Mouse (Mus musculus): ENCODE data around the gene Sft2d1. TPM values are rescaled to one million over a fixed set of nuclear protein-coding genes. Genes with fewer than 3 reads are reported as not detected.
A peak's percentile ranks its signal among the peaks of the same experiment; 100 is the strongest.

Sft2d1 gene
- polyA plus RNA-seq, 1 experiment from 2014 or later, result 72.1 TPM

DNA sequence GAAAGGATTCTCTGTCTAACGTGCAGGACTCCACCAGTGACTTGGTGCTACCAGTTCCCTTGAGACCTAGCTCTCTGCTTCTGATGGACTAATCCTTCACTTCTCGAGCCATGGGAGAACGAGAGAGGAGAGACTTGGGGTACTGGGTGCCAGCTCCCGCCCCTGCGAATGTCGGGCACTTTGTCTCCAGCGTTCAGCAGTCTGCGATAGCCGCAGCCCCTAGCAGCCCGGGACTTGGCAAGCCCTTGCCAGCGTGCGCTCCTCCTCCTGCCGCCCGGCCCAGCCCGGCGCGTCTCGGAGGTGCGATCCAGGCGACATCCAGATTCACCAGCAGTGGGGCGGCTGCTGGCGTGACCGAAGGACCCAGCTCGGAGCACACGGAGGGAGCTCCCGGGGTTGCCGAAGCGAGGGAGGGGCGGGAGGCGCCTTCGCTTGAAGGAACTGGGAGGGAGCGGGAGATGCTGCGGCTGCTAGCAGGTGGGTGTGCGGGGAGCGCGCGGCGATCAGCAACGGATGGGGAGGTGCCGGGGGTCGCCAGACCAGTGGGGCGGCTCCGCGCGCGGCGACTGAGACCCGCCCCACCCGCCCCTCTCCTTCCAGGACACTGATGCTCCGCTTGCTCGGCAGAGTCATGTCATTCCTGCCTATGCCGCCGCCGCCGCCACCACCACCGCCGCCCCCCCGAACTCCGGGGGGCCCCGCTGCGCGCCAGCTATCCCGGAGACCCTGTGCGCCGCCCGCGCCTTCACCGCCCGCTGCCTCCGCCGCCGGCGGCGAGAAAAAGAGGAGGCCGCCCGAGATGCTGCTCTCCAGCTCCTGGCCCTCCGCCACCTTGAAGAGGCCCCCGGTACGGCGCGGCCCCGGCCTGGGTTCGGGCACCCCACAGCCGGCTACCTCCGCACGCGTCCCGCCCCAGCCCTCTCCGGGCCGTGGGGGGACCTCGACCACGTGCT lies 29.8 kb downstream of the Sft2d1 start:
- peaks cover 18% of the 10 kb centered on the region for H3K4me1 ChIP-seq
- peak overlapping the region; percentile 99 for H3K4me2 ChIP-seq (replicated peaks)
- H3K36me3 ChIP-seq, result no peaks in the 10 kb centered on the region
- peak; percentile 54 for ATAC-seq (ENCODE audit: insufficient number of reproducible peaks, low FRiP score, low TSS enrichment, low read depth)
- H3K27ac ChIP-seq (replicated peaks), result no peak overlapping the region
- peaks cover 48% of the 10 kb centered on the region for H3K27me3 ChIP-seq
- WGBS, result under 1% methylated on average over 80 of the region's 92 CpGs
- H3K9ac ChIP-seq, result peak overlapping the region; percentile 26; the same call in 1 of the 2 replicates
- H3K9me3 ChIP-seq (replicated peaks), result no peaks in the 10 kb centered on the region
- H3K4me3 ChIP-seq (replicated peaks), result peak overlapping the region; percentile 57

DNA sequence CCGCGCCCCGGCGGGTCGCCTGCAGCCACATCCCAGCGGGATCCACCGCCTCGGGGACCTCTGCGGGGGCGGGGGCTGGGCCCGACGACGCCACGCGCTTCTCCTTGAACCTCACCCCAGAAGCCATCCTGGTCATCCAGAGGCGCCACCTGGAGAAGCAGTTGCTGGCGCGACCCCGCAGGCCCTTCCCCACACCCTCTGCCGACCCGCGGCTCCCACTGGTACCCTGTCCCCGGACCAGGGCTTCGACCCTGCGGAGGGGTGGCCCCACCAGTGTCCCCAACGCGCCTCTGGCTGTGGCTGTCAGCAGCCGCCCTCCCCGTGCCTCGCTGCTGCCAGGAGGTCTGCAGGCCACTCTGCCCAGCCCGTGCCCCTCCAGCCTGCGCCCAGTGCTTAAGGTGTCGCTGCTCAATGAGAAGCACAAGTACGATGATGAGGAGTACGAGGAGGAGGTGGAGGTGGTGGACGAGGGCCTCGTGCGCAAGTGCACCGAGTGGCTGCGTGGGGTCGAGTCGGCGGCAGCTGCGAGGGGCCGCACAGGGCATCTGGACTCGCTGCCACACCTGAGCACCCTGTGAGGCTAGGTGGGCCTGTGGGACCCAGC lies 30.6 kb downstream of the Sft2d1 start:
- Histone ChIP-seq H3K9ac (peak overlapping the region; percentile 26), H3K4me2 (replicated peaks) (peak overlapping the region; percentile 99), H3K27ac (replicated peaks) (no peak overlapping the region), H3K36me3 (no peaks in the 10 kb centered on the region), H3K4me3 (replicated peaks) (peak overlapping the region; percentile 57), H3K4me1 (peaks cover 18% of the 10 kb centered on the region), H3K9me3 (replicated peaks) (no peaks in the 10 kb centered on the region), H3K27me3 (peaks cover 48% of the 10 kb centered on the region)
- 0 out of 2 replicates have a peak, but pooled peaks have one; percentile 15 for ATAC-seq (ENCODE audit: insufficient number of reproducible peaks, low FRiP score, low TSS enrichment, low read depth)
- WGBS, result 13% methylated on average over 46 of the region's 46 CpGs

DNA sequence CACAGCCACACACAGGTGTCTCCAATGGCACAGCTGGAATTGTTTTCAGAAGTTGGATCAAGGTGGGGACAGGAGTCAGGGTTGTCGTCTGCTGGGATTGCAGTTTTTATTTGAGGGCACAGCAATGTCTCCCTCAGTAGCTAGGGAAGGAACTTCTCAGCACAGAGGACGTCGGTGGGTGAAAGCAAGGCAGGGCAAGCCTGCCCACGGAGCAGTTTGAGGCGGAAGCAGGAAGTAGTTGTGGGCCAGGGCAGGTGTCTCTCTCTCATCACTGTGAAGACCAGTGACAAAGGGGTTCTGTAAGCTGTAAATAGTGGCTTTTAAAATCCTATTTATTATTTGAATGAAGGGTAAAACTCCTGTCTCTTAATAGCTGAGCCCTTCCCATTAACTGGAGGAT lies 31.8 kb downstream of the Sft2d1 start:
- no peak overlapping the region for H3K4me2 ChIP-seq (replicated peaks)
- ATAC-seq (ENCODE audit: insufficient number of reproducible peaks, low FRiP score, low TSS enrichment, low read depth), result no peak
- H3K9ac ChIP-seq, result no peak overlapping the region
- peaks cover 20% of the 10 kb centered on the region for H3K4me1 ChIP-seq
- 43% methylated on average over 5 of the region's 5 CpGs for WGBS
- H3K27me3 ChIP-seq, result peaks cover 48% of the 10 kb centered on the region
- no peak overlapping the region for H3K27ac ChIP-seq (replicated peaks)
- H3K9me3 ChIP-seq (replicated peaks), result no peaks in the 10 kb centered on the region
- H3K36me3 ChIP-seq, result no peaks in the 10 kb centered on the region
- H3K4me3 ChIP-seq (replicated peaks), result no peak overlapping the region

GRCm38 (mm10) chr17:8343416-8343815 lies 32.5 kb downstream of the Sft2d1 start:
- peaks cover 47% of the 10 kb centered on the region for H3K27me3 ChIP-seq
- no peaks in the 10 kb centered on the region for H3K36me3 ChIP-seq
- no peaks in the 10 kb centered on the region for H3K9me3 ChIP-seq (replicated peaks)
- H3K9ac ChIP-seq, result no peak overlapping the region
- ATAC-seq (ENCODE audit: insufficient number of reproducible peaks, low FRiP score, low TSS enrichment, low read depth), result no peak
- H3K4me2 ChIP-seq (replicated peaks), result no peak overlapping the region
- H3K4me1 ChIP-seq, result peaks cover 21% of the 10 kb centered on the region
- 67% methylated on average over 6 of the region's 6 CpGs for WGBS
- no peak overlapping the region for H3K4me3 ChIP-seq (replicated peaks)
- H3K27ac ChIP-seq (replicated peaks), result no peak overlapping the region

DNA sequence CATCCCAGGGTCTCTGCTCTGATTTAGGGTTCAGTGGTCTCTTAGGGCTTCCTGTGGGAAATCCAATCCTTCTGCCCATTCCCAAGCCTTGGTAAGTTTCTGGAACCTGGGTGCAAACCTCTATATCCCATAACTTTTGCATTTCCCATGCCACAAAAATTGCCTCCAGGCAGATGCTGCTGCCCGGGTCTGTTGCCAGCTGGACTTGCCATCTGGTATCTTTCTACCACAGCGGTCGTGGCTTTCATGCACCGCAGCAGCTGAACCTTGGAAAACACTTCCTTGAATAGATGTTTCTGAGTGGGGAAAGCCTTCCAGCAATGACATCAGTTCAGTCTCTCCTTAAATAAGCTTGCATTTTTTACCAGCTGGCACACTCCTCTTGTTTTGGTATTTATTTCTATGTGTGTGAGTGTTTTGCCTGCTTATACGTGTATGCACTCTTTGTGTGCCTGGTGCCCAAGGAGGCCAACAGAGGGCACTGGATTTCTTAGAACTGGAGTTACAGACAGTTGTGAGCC lies 36.9 kb downstream of the Sft2d1 start:
- peaks cover 4% of the 10 kb centered on the region; the same call in 1 of the 2 replicates for H3K27me3 ChIP-seq
- H3K36me3 ChIP-seq, result no peaks in the 10 kb centered on the region
- 60% methylated on average over 5 of the region's 5 CpGs for WGBS
- H3K4me2 ChIP-seq (replicated peaks), result no peak overlapping the region
- H3K9ac ChIP-seq, result no peak overlapping the region
- no peak overlapping the region for H3K4me3 ChIP-seq (replicated peaks)
- no peak for ATAC-seq (ENCODE audit: insufficient number of reproducible peaks, low FRiP score, low TSS enrichment, low read depth)
- 0 out of 2 replicates have a peak, but pooled peaks cover 4% of the 10 kb centered on the region for H3K4me1 ChIP-seq
- H3K9me3 ChIP-seq (replicated peaks), result no peaks in the 10 kb centered on the region
- no peak overlapping the region for H3K27ac ChIP-seq (replicated peaks)

GRCm38 (mm10) chr17:8348941-8349340 lies 38.0 kb downstream of the Sft2d1 start:
- no peak overlapping the region for H3K9ac ChIP-seq
- H3K9me3 ChIP-seq (replicated peaks), result no peaks in the 10 kb centered on the region
- H3K4me3 ChIP-seq (replicated peaks), result no peak overlapping the region
- no peak overlapping the region for H3K27ac ChIP-seq (replicated peaks)
- H3K4me2 ChIP-seq (replicated peaks), result no peak overlapping the region
- H3K4me1 ChIP-seq, result 0 out of 2 replicates have a peak, but pooled peaks cover 4% of the 10 kb centered on the region
- 86% methylated on average over 4 of the region's 4 CpGs for WGBS
- no peaks in the 10 kb centered on the region for H3K36me3 ChIP-seq
- no peak for ATAC-seq (ENCODE audit: insufficient number of reproducible peaks, low FRiP score, low TSS enrichment, low read depth)
- no peaks in the 10 kb centered on the region for H3K27me3 ChIP-seq

DNA sequence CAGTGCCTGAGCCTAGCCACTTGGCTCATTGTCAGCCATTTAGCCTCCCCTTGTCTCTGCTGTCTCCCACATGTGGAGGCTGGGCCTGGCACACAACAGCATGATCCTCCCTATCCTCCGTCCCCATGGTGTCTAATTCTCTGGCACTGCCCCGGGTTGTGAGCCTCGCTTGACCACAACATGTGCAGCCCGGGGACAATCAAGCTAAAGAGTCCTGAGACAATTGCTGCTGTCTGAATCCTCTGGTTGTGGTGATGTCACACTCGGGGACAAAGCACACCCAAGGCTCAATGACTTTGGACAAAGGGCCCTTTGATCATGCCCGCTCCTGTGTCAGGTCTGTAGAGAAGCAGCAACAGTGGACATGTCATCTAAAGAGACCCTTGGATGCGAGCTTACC lies 40.2 kb downstream of the Sft2d1 start:
- 60% methylated on average over 7 of the region's 7 CpGs for WGBS

GRCm38 (mm10) chr17:8355692-8356091 lies 44.8 kb downstream of the Sft2d1 start, which contains the start of gene T2:
Gene T2, plus strand, starts transcription at chr17:8355992.
- no peak for ATAC-seq (ENCODE audit: insufficient number of reproducible peaks, low FRiP score, low TSS enrichment, low read depth)
- 84% methylated on average over 6 of the region's 6 CpGs for WGBS
- no peaks in the 10 kb centered on the region for H3K4me1 ChIP-seq
- H3K27ac ChIP-seq (replicated peaks), result no peak within 1 kb of the TSS
- no peaks in the 10 kb centered on the region for H3K27me3 ChIP-seq
- H3K36me3 ChIP-seq, result no peaks in the 10 kb centered on the region
- H3K9me3 ChIP-seq (replicated peaks), result no peaks in the 10 kb centered on the region
- H3K9ac ChIP-seq, result no peak within 1 kb of the TSS
- H3K4me3 ChIP-seq (replicated peaks), result no peak within 1 kb of the TSS
- H3K4me2 ChIP-seq (replicated peaks), result no peak within 1 kb of the TSS

More for the DNA sequence above, 40.2 kb downstream of the Sft2d1 start:
- ATAC-seq (ENCODE audit: insufficient number of reproducible peaks, low FRiP score, low TSS enrichment, low read depth), result no peak
- Histone ChIP-seq H3K36me3 (no peaks in the 10 kb centered on the region), H3K9ac (no peak overlapping the region), H3K4me2 (replicated peaks) (no peak overlapping the region), H3K27me3 (no peaks in the 10 kb centered on the region), H3K27ac (replicated peaks) (no peak overlapping the region), H3K4me1 (0 out of 2 replicates have a peak, but pooled peaks cover 4% of the 10 kb centered on the region), H3K9me3 (replicated peaks) (no peaks in the 10 kb centered on the region), H3K4me3 (replicated peaks) (no peak overlapping the region)

GRCm38 (mm10) chr17:8357498-8357897 lies 46.6 kb downstream of the Sft2d1 start:
- WGBS, result 78% methylated on average over 6 of the region's 6 CpGs
- no peak overlapping the region for H3K27ac ChIP-seq (replicated peaks)
- H3K4me3 ChIP-seq (replicated peaks), result no peak overlapping the region
- no peaks in the 10 kb centered on the region for H3K36me3 ChIP-seq
- H3K4me1 ChIP-seq, result peaks cover 11% of the 10 kb centered on the region; the same call in 1 of the 2 replicates
- H3K4me2 ChIP-seq (replicated peaks), result no peak overlapping the region
- no peaks in the 10 kb centered on the region for H3K9me3 ChIP-seq (replicated peaks)
- H3K9ac ChIP-seq, result no peak overlapping the region
- no peaks in the 10 kb centered on the region for H3K27me3 ChIP-seq
- no peak for ATAC-seq (ENCODE audit: insufficient number of reproducible peaks, low FRiP score, low TSS enrichment, low read depth)

GRCm38 (mm10) chr17:8360876-8361275 lies 50.0 kb downstream of the Sft2d1 start:
- Histone ChIP-seq H3K4me3 (replicated peaks) (no peak overlapping the region), H3K27ac (replicated peaks) (no peak overlapping the region), H3K9me3 (replicated peaks) (no peaks in the 10 kb centered on the region), H3K4me1 (peaks cover 13% of the 10 kb centered on the region; the same call in 1 of the 2 replicates), H3K27me3 (no peaks in the 10 kb centered on the region), H3K4me2 (replicated peaks) (no peak overlapping the region), H3K9ac (no peak overlapping the region), H3K36me3 (no peaks in the 10 kb centered on the region)
- ATAC-seq (ENCODE audit: insufficient number of reproducible peaks, low FRiP score, low TSS enrichment, low read depth), result no peak
- WGBS, result 84% methylated on average over 5 of the region's 5 CpGs
